Mouse (Mus musculus) neural tube, embryonic 14.5 days (tissue): Measurements from ENCODE around the gene Lmf2. TPM values are rescaled to one million over a fixed set of nuclear protein-coding genes. Genes with fewer than 3 reads are reported as not detected.

Experiments
- microRNA-seq: library from miRNA; unstranded; fragments of <30 nt; microRNA quantifications from one replicate; pipeline ENCODE4, GENCODE M21; 2016
- polyA plus RNA-seq: library from polyadenylated mRNA; unstranded; fragments of >200 nt; fragmentation: Nextera tagmentation; extraction: Ambion mirVana; gene quantifications from 2 replicates; pipeline ENCODE4 v1.2.1, GENCODE M21; 2014

The Lmf2 gene
- polyA plus RNA-seq, 1 experiment from 2014 or later, result 19.8 TPM

Small RNA genes lying within 50 kb of the gene (microRNA-seq; reads per million reads assigned to microRNA genes)
- gene Mir6959, result not detected

Other genes starting within 250 kb of the Lmf2 start
- 18.3 and 21.4 TPM in 2 replicates for gene Tubgcp6, start 232.5 kb downstream of the Lmf2 start, polyA plus RNA-seq
- 22.1 and 24.9 TPM in 2 replicates for gene Hdac10, start 227.0 kb downstream of the Lmf2 start, polyA plus RNA-seq
- 2.9 and 5.2 TPM in 2 replicates for gene Mapk12, start 215.0 kb downstream of the Lmf2 start, polyA plus RNA-seq
- 24.9 and 32.9 TPM in 2 replicates for gene Mapk11, start 206.0 kb downstream of the Lmf2 start, polyA plus RNA-seq
- 66.4 and 100 TPM in 2 replicates for gene Plxnb2, start 174.9 kb downstream of the Lmf2 start, polyA plus RNA-seq
- 83.0 and 94.5 TPM in 2 replicates for gene Dennd6b, start 159.2 kb downstream of the Lmf2 start, polyA plus RNA-seq
- gene Ppp6r2, start 144.1 kb downstream of the Lmf2 start, polyA plus RNA-seq, result 85.5 and 92.7 TPM in 2 replicates
- gene Sbf1, start 40.3 kb downstream of the Lmf2 start, polyA plus RNA-seq, result 108 and 122 TPM in 2 replicates
- not detected in 2 replicates for gene Adm2, start 32.9 kb downstream of the Lmf2 start, polyA plus RNA-seq
- gene Miox, start 21.3 kb downstream of the Lmf2 start, polyA plus RNA-seq, result not detected in 2 replicates
- 89.5 and 90.2 TPM in 2 replicates for gene Ncaph2, start 60 bp upstream of the Lmf2 start, polyA plus RNA-seq
- gene Sco2, start 18.2 kb upstream of the Lmf2 start, polyA plus RNA-seq, result 20.0 and 24.3 TPM in 2 replicates
- gene Tymp, start 21.4 kb upstream of the Lmf2 start, polyA plus RNA-seq, result 3.5 and 3.7 TPM in 2 replicates
- 1.3 TPM in 2 replicates for gene Odf3b, start 23.6 kb upstream of the Lmf2 start, polyA plus RNA-seq
- gene Klhdc7b, start 29.3 kb upstream of the Lmf2 start, polyA plus RNA-seq, result 0.07 TPM in 1 of 2 replicates, not detected in the other
- gene Syce3, start 54.8 kb upstream of the Lmf2 start, polyA plus RNA-seq, result not detected in 2 replicates
- gene Cpt1b, start 70.2 kb upstream of the Lmf2 start, polyA plus RNA-seq, result 1.2 and 1.4 TPM in 2 replicates
- gene C730034F03Rik, start 73.9 kb upstream of the Lmf2 start, polyA plus RNA-seq, result 5.8 and 6.4 TPM in 2 replicates
- 0.20 TPM in 1 of 2 replicates, not detected in the other for gene Gm44502, start 74.0 kb upstream of the Lmf2 start, polyA plus RNA-seq
- 76.5 and 80.9 TPM in 2 replicates for gene Chkb, start 74.2 kb upstream of the Lmf2 start, polyA plus RNA-seq
- 64.5 and 73.1 TPM in 2 replicates for gene Mapk8ip2, start 98.3 kb upstream of the Lmf2 start, polyA plus RNA-seq
- 17.3 and 18.9 TPM in 2 replicates for gene Arsa, start 121.8 kb upstream of the Lmf2 start, polyA plus RNA-seq
- 7.4 and 10.1 TPM in 2 replicates for gene Shank3, start 144.0 kb upstream of the Lmf2 start, polyA plus RNA-seq
- gene Acr, start 212.7 kb upstream of the Lmf2 start, polyA plus RNA-seq, result 2.0 and 2.6 TPM in 2 replicates
- 80.3 and 99.6 TPM in 2 replicates for gene Rabl2, start 236.3 kb upstream of the Lmf2 start, polyA plus RNA-seq